9 mouse cellular contexts compared by ENCODE assay signal in the genomic region with DNA sequence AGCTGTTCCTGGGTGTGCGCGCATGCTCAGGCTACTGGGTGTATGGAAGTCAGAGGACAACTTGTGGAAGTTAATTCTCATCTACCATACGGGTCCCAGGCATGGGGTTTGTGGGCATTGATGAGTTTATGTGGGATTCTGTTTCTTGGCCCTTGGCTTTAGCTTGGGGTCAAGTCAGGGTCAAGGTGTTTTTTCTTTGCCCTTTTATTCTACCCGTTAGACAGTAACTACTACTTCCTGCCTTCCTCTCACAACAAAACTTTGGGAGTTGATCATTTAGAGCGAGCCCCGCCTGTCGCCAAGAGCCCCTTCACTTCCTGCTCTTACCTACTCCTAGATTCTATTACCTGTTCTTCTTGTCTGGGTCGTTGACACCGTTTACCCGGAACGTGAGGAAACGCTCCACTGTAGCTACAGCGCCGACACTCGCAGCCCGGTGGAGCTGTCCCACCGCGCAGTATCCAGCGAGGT. TPM values are rescaled to one million over a fixed set of nuclear protein-coding genes. Genes with fewer than 3 reads are reported as not detected.
DNase-seq lines count a peak whose midpoint lies in the region; ATAC-seq and TF ChIP-seq lines count a peak whose summit lies in the region.
"Had no signal": no experiment of that assay in that cellular context is flagged by ENCODE, and none has a peak within 500 bp of the region (broad histone marks: within the 10 kb centered on the region; RNA-seq: fewer than 3 reads in every experiment).

No protein-coding gene starts in this region.

- no peak for TF ChIP-seq CTCF in CH12.LX (conservative IDR thresholded peaks at IDR 0.05 in 1 of 2, IDR thresholded peaks at IDR 0.05 in 1 of 2; ENCODE audit: low read depth in 2 of 2, low read length in 2 of 2)
- 0 out of 2 replicates have a peak, but pooled peaks have one; percentile 31 for TF ChIP-seq CTCF in forebrain, postnatal 0 days (IDR thresholded peaks at IDR 0.05; ENCODE audit: low read depth)

- in situ Hi-C loops in CH12.LX (cut with MboI; ENCODE audit: low pct_ligation_motif_present, low pct_unique_long_range_greater_than_20kb, low sequenced_read_pairs) = no loop called here

- dilution Hi-C loops in CH12.LX (cut with MboI; ENCODE audit: extremely low pct_ligation_motif_present, extremely low pct_unique_long_range_greater_than_20kb, low sequenced_read_pairs) = no loop called here

- H3K4me3 ChIP-seq in heart, embryonic 12.5 days = peak overlapping the region; percentile 41
- peak overlapping the region in 1 of 3 experiments; percentile 35 for H3K4me3 ChIP-seq in CH12.LX (replicated peaks in 1 of 3; ENCODE audit: low read depth in 2 of 3, low read length in 2 of 3, poor library complexity in 1 of 3)
- H3K4me3 ChIP-seq in forebrain, postnatal 0 days (ENCODE audit: low read depth, low read length) = peak overlapping the region; percentile 40
- H3K4me3 ChIP-seq in liver, embryonic 16.5 days (ENCODE audit: low read depth, low read length) = peak overlapping the region; percentile 39

- H3K4me1 ChIP-seq in heart, embryonic 12.5 days (replicated peaks) = 0 out of 2 replicates have a peak, but pooled peaks cover 2% of the 10 kb centered on the region
- no peaks in the 10 kb centered on the region for H3K4me1 ChIP-seq in CH12.LX (ENCODE audit: control insufficient read depth in 1 of 2, insufficient read depth in 2 of 2)
- H3K4me1 ChIP-seq in forebrain, postnatal 0 days (ENCODE audit: insufficient read depth) = 0 out of 2 replicates have a peak, but pooled peaks cover 3% of the 10 kb centered on the region
- H3K4me1 ChIP-seq in liver, embryonic 16.5 days (ENCODE audit: control insufficient read depth, low read depth, low read length) = no peaks in the 10 kb centered on the region; the same call in 1 of the 2 replicates

- no peaks in the 10 kb centered on the region for H3K9me3 ChIP-seq in heart, embryonic 12.5 days (replicated peaks)
- no peaks in the 10 kb centered on the region for H3K9me3 ChIP-seq in CH12.LX (replicated peaks; ENCODE audit: low read length)
- no peaks in the 10 kb centered on the region for H3K9me3 ChIP-seq in forebrain, postnatal 0 days (ENCODE audit: low read length)
- no peaks in the 10 kb centered on the region for H3K9me3 ChIP-seq in liver, embryonic 16.5 days (replicated peaks; ENCODE audit: control insufficient read depth, low read length)

- no peak for TF ChIP-seq EP300 in CH12.LX (IDR thresholded peaks at IDR 0.05; ENCODE audit: low read length)

- H3K27ac ChIP-seq in heart, embryonic 12.5 days (ENCODE audit: poor library complexity, severe bottlenecking) = no peak overlapping the region
- H3K27ac ChIP-seq in CH12.LX (ENCODE audit: insufficient read depth, low read depth) = no peak overlapping the region
- H3K27ac ChIP-seq in forebrain, postnatal 0 days (ENCODE audit: low read depth, low read length) = no peak overlapping the region
- no peak overlapping the region for H3K27ac ChIP-seq in liver, embryonic 16.5 days (ENCODE audit: low read length)

- H3K9ac ChIP-seq in heart, embryonic 12.5 days = no peak overlapping the region
- H3K9ac ChIP-seq in CH12.LX (ENCODE audit: insufficient read depth, low read depth) = no peak overlapping the region
- peak overlapping the region; percentile 51 for H3K9ac ChIP-seq in forebrain, postnatal 0 days
- H3K9ac ChIP-seq in liver, embryonic 16.5 days (ENCODE audit: low read depth, low read length) = no peak overlapping the region

- H3K4me2 ChIP-seq in heart, embryonic 12.5 days = peak overlapping the region; percentile 79
- peak overlapping the region; percentile 55; the same call in 1 of the 2 replicates for H3K4me2 ChIP-seq in CH12.LX (ENCODE audit: insufficient read depth, low read depth, poor library complexity, severe bottlenecking)
- H3K4me2 ChIP-seq in forebrain, postnatal 0 days (ENCODE audit: low read depth) = peak overlapping the region; percentile 81
- peak overlapping the region; percentile 58 for H3K4me2 ChIP-seq in liver, embryonic 16.5 days (ENCODE audit: low read depth, low read length)

- intact Hi-C loops in heart, postnatal 36 days (cut with DNase I) = loop anchor here (1.0 kb wide), 1 partner anchor 10 kb away; no protein-coding TSS in a partner anchor

- H3K79me2 ChIP-seq in CH12.LX (replicated peaks; ENCODE audit: control insufficient read depth, extremely low read depth, insufficient read depth, poor library complexity, severe bottlenecking) = no peaks in the 10 kb centered on the region

- WGBS in heart, embryonic 12.5 days = 16% methylated on average over 19 of the region's 19 CpGs
- WGBS in forebrain, postnatal 0 days = 13% methylated on average over 19 of the region's 19 CpGs
- WGBS in liver, embryonic 16.5 days (ENCODE audit: insufficient replicate concordance) = 10% methylated on average over 19 of the region's 19 CpGs

- ATAC-seq in heart, embryonic 12.5 days (ENCODE audit: insufficient number of reproducible peaks, low FRiP score) = no peak
- ATAC-seq in forebrain, postnatal 0 days = no peak
- ATAC-seq in liver, embryonic 16.5 days (ENCODE audit: low read depth) = no peak

- H3K27me3 ChIP-seq in heart, embryonic 12.5 days (replicated peaks) = no peaks in the 10 kb centered on the region; the same call in 1 of the 2 replicates
- no peaks in the 10 kb centered on the region for H3K27me3 ChIP-seq in CH12.LX (replicated peaks)
- H3K27me3 ChIP-seq in forebrain, postnatal 0 days (ENCODE audit: insufficient read depth, low read length) = no peaks in the 10 kb centered on the region
- peaks cover 11% of the 10 kb centered on the region for H3K27me3 ChIP-seq in liver, embryonic 16.5 days (ENCODE audit: control insufficient read depth, insufficient read depth, low read depth, low read length)

- no peaks in the 10 kb centered on the region for H3K36me3 ChIP-seq in heart, embryonic 12.5 days
- H3K36me3 ChIP-seq in CH12.LX (replicated peaks in 1 of 2; ENCODE audit: control insufficient read depth in 1 of 2, insufficient read depth in 1 of 2, low read length in 1 of 2) = no peaks in the 10 kb centered on the region
- H3K36me3 ChIP-seq in forebrain, postnatal 0 days (ENCODE audit: insufficient read depth) = no peaks in the 10 kb centered on the region
- H3K36me3 ChIP-seq in liver, embryonic 16.5 days (ENCODE audit: control insufficient read depth, insufficient read depth) = no peaks in the 10 kb centered on the region

- no peak for TF ChIP-seq RAD21 in CH12.LX (IDR thresholded peaks at IDR 0.05; ENCODE audit: low read depth, low read length)

- no peak for DNase-seq in heart, postnatal 36 days
- no peak for DNase-seq in CH12.LX (ENCODE audit: extremely low read depth)
- no peak for DNase-seq in forebrain, postnatal 0 days
- no peak for DNase-seq in right cerebral cortex, postnatal 14 days
- no peak for DNase-seq in frontal cortex, postnatal 14 days (ENCODE audit: low spot score in 2 of 2)
- no peak for DNase-seq in urinary bladder, postnatal 10 days (ENCODE audit: low spot score)

- TF ChIP-seq POLR2A in CH12.LX (IDR thresholded peaks at IDR 0.05; ENCODE audit: low read depth, low read length) = no peak

TF ChIP-seq in CH12.LX, 34 proteins besides CTCF, POLR2A, EP300 and RAD21:
- TF ChIP-seq MEF2A (IDR thresholded peaks at IDR 0.05; ENCODE audit: borderline replicate concordance, low read depth, low read length) (no peak), JUN (IDR thresholded peaks at IDR 0.05; ENCODE audit: insufficient read depth, low read depth, low read length) (no peak), ELF1 (IDR thresholded peaks at IDR 0.05; ENCODE audit: low read depth, low read length) (no peak), MAX (IDR thresholded peaks at IDR 0.05; ENCODE audit: low read length) (no peak), HCFC1 (IDR thresholded peaks at IDR 0.05; ENCODE audit: low read depth, low read length) (no peak), NELFE (IDR thresholded peaks at IDR 0.05; ENCODE audit: low read depth, low read length) (no peak), MAZ (IDR thresholded peaks at IDR 0.05; ENCODE audit: low read depth, low read length) (no peak), CHD1 (IDR thresholded peaks at IDR 0.05; ENCODE audit: low read depth, low read length) (no peak), NRF1 (IDR thresholded peaks at IDR 0.05; ENCODE audit: low read depth, low read length) (no peak), MYC (IDR thresholded peaks at IDR 0.05; ENCODE audit: low read depth, low read length) (no peak), ZNF384 (IDR thresholded peaks at IDR 0.05; ENCODE audit: low read depth, low read length) (no peak)

RNA-seq across cellular contexts. Expression of gene Gm26661, which starts 0.3 kb away (rescaled TPM):
- polyA plus RNA-seq in heart, embryonic 12.5 days (2016; fragmentation: Nextera tagmentation; extraction: Ambion mirVana) = not detected in 2 replicates
- total RNA-seq in heart, postnatal 36 days (2021) = not detected
- total RNA-seq in CH12.LX (2012; rRNA removed) (not detected in 2 replicates), CH12.LX (2014; rRNA removed) (not detected in 2 replicates)
- not detected in 2 replicates for polyA plus RNA-seq in CH12.LX (2012; ENCODE audit: insufficient read length, low read depth)
- total RNA-seq in forebrain, postnatal 0 days (2014; rRNA removed) = not detected in 2 replicates
- not detected in 2 replicates for polyA plus RNA-seq in forebrain, postnatal 0 days (2015; fragmentation: Nextera tagmentation; extraction: Ambion mirVana)
- not detected in 2 replicates for polyA plus RNA-seq in liver, embryonic 16.5 days (2015; fragmentation: Nextera tagmentation; extraction: Ambion mirVana)
- polyA plus RNA-seq: urinary bladder, adult 2 months had no signal

RNA-seq across cellular contexts. Expression of gene Flnb, which starts 26.7 kb away (rescaled TPM):
- polyA plus RNA-seq in heart, embryonic 12.5 days (2016; fragmentation: Nextera tagmentation; extraction: Ambion mirVana) = 15.1 and 28.3 TPM in 2 replicates
- 10 to 100 TPM; 23.0 to 24.1 TPM for total RNA-seq in heart, postnatal 36 days (2021)
- total RNA-seq in CH12.LX (2012; rRNA removed) = 51.4 and 74.0 TPM in 2 replicates
- total RNA-seq in CH12.LX (2014; rRNA removed) = 28.9 and 29.5 TPM in 2 replicates
- polyA plus RNA-seq in CH12.LX (2012; ENCODE audit: insufficient read length, low read depth) = 52.4 and 61.6 TPM in 2 replicates
- 18.6 and 22.5 TPM in 2 replicates for total RNA-seq in forebrain, postnatal 0 days (2014; rRNA removed)
- 1.3 and 2.3 TPM in 2 replicates for polyA plus RNA-seq in forebrain, postnatal 0 days (2015; fragmentation: Nextera tagmentation; extraction: Ambion mirVana)
- 4.4 and 4.8 TPM in 2 replicates for polyA plus RNA-seq in liver, embryonic 16.5 days (2015; fragmentation: Nextera tagmentation; extraction: Ambion mirVana)
